Mouse (Mus musculus) left cerebral cortex, adult 2 months (tissue): ENCODE measurements around the gene Cdh4. TPM values are rescaled to one million over a fixed set of nuclear protein-coding genes. Genes with fewer than 3 reads are reported as not detected.
A peak's percentile ranks its signal among the peaks of the same experiment; 100 is the strongest.

Experiments
- DNase-seq, 2 experiments: peaks; one replicate each; pipeline ENCODE4 v3.0.0; 2021 to 2022; ENCODE audit warnings: low spot score in 2 of 2, mixed read lengths in 1 of 2; ENCODE audit errors: extremely low spot score in 1 of 2
- H3K27ac ChIP-seq: fragments of 200-600 bp; 2 replicates; pipeline ENCODE4 v1.8.1; 2022
- H3K4me3 ChIP-seq: fragments of 200-600 bp; 2 replicates; pipeline ENCODE4 v1.8.1; 2022
- CTCF ChIP-seq: fragments of 200-600 bp; IDR thresholded peaks from 2 replicates; pipeline ENCODE4 v1.8.1; 2022; ENCODE audit warnings: antibody characterized with exemption, mild to moderate bottlenecking, moderate library complexity
- intact Hi-C: fragments of 180-260 bp; cut with DNase I; formaldehyde crosslinking; loops from one replicate; pipeline ENCODE4 v1.15.1; 2025
- total RNA-seq, 2 experiments: library from RNA; stranded (reverse); gene quantifications; 2 replicates each; pipeline ENCODE4 v1.2.3; 2021

The Cdh4 gene
- total RNA-seq, 2 experiments from 2014 or later = 24.4 to 30.6 TPM

DNA sequence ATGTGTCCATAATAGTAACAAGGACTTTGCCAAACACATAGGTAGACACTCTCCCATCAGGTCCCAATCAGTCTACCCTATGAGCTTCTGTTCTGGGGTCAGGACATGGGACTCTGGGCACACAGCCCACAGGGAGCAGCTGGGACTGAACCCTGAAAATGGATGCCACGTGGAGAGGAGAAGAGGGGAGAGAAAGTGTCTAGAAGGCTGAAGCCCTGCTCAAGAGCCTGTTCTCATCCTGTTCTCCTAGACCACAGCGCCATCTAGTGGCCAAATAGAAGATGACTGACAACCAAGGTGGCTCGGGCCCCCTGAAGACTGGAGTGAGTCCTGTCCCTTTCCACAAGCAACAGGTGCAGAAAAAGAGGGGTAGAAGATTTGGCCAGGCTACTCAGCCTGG, 432.9 kb downstream of the Cdh4 start:
- peak; percentile 84 for TF ChIP-seq CTCF
- no peak overlapping the region for H3K4me3 ChIP-seq
- DNase-seq = peak; percentile 66 to 71

DNA sequence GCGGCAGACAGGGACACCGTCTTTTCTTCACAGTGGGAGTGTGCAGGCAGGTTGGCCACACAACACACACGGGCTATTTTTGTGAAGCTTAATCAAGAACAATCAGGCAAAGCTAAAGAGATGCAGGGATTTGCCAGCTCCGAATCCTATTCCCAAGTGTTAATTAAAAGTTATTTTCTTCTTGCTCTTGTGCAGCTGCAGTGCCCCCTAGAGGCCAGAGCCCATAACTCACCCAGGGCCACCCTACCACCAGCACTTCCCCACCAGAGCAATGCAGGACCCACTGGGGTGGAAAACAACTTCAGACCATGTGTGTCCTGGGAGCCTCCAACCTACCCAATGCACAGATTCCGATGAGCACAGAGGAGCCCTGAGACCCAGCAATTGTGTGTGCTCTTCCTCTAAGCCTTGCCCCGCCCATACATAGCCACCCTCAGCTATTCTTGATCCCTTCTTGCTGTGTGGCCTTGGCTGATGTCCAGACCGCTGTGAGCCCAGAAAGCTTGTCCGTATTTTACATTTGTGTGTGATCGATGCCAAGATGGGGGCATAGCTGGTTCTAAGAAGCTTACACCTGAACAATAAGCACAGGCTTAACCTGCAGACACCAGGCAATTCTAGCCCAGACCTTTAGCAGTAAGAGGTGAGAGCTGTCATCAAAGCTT, 435.5 kb downstream of the Cdh4 start:
- TF ChIP-seq CTCF = peak; percentile 82
- no peak overlapping the region for H3K4me3 ChIP-seq
- peak; percentile 54 to 69 for DNase-seq
- H3K27ac ChIP-seq = no peak overlapping the region
- intact Hi-C loops = loop anchor here (5.0 to 10.0 kb wide), 5 partner anchors 300 to 1370 kb away; no protein-coding TSS in a partner anchor

More for the DNA sequence above, 432.9 kb downstream of the Cdh4 start:
- no peak overlapping the region for H3K27ac ChIP-seq
- intact Hi-C loops = loop anchor here (2.0 to 10.0 kb wide), 7 partner anchors 298 to 1368 kb away; partner anchors contain the start of gene Cdh4

DNA sequence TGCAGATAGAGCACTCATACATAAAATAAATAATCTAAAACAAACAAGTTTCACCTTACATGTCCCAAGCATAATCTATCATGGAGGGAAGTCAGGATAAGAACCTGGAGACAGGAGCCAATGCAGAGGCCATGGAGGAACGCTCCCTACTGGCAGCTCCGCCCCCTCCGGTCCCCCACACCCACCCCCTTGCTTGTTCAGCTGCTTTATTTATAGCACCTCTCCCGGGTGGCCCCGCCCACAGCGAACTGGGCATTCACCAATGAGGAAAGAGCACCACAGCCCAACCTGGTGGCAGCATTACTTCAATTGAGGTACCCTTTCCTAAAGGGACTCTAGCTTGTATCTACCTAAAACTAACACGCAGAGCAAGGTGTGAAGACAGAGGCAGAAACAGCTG, 442.3 kb downstream of the Cdh4 start:
- no peak for DNase-seq
- intact Hi-C loops = no loop called here
- no peak for TF ChIP-seq CTCF
- Histone ChIP-seq H3K4me3 (no peak overlapping the region), H3K27ac (no peak overlapping the region)

DNA sequence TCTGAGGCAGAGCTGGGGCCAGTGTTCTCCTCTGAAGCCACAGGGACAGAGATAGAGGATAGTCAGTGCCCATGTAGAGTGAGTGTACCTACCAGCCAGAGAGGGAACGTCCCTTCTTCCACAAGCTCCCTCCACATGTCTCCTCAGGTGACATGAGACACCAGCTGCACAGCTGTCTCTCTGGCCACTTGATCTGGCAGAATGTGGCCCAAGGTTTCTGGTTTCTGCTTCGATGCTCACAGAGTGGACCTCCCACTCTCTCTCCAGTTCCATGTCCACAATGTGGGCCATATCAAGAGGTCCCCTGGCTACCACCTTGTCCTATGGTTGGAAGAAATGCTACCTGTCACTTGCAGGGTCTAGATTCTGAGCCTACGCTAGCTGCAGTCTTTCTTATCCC, 448.8 kb downstream of the Cdh4 start:
- Histone ChIP-seq H3K4me3 (no peak overlapping the region), H3K27ac (no peak overlapping the region)
- no peak for DNase-seq
- TF ChIP-seq CTCF = no peak
- intact Hi-C loops = no loop called here

DNA sequence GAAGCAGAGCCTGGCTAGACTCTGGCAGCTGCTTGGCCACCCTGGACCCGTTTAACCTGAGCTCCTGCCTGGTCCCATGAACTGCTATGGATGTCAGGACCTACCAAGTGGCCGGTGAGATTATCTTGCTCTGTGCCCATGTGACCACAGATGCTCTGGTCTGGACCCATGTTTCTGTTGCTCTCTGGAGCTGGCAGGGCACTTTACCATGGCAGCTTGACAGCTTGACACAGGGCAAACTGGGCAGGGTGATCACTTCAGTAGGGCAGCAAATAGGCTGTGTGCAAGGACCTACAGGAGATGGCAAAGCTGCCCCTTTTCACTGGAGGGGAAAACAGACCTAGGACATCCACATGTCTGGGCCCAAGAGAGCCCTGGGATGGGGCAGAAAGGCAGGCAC, 454.7 kb downstream of the Cdh4 start:
- intact Hi-C loops = no loop called here
- no peak for TF ChIP-seq CTCF
- H3K4me3 ChIP-seq = no peak overlapping the region
- H3K27ac ChIP-seq = no peak overlapping the region
- no peak for DNase-seq

DNA sequence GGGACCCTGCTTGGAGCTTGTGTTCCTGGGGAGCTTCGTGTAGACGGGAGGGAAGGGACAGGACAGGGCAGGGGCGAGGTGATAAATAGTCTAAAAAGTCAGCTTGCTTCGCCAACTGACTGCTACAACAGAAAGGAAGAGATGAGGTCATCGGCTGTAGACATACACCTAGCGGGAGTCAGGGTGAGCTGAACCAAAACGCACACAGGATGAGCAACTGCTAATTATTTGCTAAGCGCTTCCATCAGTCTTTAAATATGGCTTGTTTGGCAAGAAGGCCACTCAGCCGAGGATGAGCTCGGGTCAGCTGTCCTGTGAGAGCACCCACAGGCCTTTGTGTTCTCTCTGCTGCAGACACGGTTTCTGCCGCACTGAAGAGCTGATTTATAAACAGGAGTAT, 470.7 kb downstream of the Cdh4 start:
- intact Hi-C loops = no loop called here
- no peak for DNase-seq
- no peak overlapping the region for H3K27ac ChIP-seq
- no peak overlapping the region for H3K4me3 ChIP-seq
- TF ChIP-seq CTCF = no peak

DNA sequence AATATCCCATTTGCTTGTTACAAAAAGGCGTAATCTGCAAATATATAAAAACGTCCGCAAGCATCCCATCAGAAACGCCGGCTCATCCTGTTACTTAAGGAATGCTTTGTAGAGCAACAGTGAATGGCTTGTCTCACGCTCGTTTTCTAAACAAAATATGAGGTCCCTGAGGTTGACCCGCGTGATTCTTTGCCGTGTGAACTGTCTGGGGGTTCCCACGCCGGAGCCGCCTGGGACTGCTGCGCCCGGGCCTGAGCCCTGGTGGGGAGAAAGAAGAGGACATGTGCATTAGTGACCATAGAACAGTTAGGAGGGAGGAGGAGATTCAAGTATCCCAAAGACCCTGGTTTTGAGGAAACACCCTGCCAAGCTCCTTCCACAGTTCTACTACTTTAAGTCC, 471.1 kb downstream of the Cdh4 start:
- no peak for DNase-seq
- no peak overlapping the region for H3K4me3 ChIP-seq
- TF ChIP-seq CTCF = no peak
- no peak overlapping the region for H3K27ac ChIP-seq
- intact Hi-C loops = no loop called here

DNA sequence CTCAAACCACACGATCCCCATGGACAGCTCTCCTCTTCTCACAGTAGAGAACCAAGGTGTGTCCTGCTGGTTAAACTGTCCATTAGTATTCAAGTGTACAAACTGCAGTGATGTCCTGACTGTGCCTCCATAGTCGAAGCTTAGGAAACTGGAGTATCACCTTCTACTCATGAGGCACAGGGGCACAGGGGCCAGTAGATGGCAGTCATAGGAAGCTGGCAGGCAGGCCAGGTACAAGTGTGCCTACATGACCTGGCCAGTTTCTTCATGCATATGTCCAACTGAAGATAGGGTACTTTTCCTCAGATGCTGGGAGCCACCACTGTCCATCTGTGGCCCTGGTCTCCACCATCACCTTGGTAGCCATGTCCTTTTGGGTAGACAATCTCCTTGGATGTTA, 472.0 kb downstream of the Cdh4 start:
- intact Hi-C loops = no loop called here
- H3K4me3 ChIP-seq = no peak overlapping the region
- DNase-seq = no peak
- peak; percentile 19 for TF ChIP-seq CTCF
- H3K27ac ChIP-seq = no peak overlapping the region

DNA sequence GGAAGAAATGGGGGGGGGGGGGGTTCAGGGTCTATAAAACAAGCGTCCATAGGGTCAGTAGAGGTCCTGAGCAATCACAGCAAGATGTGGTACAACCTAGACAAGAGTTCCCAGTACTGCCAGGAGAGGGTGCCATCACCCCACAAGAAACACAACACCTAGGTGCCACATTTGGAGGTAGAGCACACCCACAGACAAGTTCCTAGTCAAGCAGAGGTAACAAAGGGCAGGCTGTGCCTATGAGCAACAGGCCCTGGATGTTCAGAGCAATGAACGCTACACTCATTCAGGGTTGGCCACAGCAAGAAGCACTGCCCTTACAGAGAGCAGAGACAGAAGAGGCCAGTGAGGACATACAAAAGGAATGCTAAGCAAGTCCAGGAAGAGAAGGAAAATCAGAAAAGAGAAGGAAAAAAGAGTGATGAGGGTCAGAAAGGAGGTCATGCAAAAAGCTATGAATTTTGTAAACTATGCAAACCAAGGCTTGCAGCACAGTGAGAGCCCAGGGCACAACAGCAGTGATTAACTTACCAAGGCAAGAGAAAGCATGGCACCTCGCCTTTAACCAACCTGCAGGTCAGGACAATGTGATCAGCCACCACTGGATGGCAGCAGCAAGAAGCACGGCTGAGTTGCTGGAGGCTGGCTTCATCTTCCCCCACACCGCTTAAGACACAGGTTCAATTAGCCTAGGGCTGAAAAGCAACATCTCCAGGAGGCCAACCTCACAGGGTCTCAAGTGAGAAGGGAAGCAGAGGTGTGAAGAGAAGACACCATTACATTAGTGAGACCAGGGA, 474.8 kb downstream of the Cdh4 start:
- Histone ChIP-seq H3K27ac (no peak overlapping the region), H3K4me3 (no peak overlapping the region)
- intact Hi-C loops = loop anchor here (1.0 to 5.0 kb wide), 4 partner anchors 58 to 335 kb away; no protein-coding TSS in a partner anchor
- TF ChIP-seq CTCF = peak; percentile 64
- peak; percentile 59 to 71 for DNase-seq

DNA sequence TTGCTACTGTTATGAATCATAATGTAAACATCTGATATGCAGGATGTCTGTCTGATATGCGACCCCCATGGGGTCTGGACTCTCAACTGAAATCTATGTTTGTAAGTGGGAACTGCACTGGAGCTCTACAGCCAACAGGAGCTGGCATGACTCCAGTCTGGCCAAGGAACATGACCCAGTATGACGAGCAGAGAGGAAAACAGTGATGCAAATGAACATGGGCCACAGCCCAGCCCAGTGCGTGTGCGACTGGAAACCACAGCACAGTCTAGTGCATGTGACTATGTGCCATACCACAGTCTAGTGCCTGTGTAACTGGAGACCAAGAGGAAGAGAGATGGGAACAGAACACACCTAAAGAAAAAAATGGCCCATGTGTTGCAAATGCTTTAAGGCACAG, 477.8 kb downstream of the Cdh4 start:
- H3K27ac ChIP-seq = no peak overlapping the region
- TF ChIP-seq CTCF = no peak; the same call in 1 of the 2 replicates
- intact Hi-C loops = no loop called here
- DNase-seq = no peak
- H3K4me3 ChIP-seq = no peak overlapping the region

DNA sequence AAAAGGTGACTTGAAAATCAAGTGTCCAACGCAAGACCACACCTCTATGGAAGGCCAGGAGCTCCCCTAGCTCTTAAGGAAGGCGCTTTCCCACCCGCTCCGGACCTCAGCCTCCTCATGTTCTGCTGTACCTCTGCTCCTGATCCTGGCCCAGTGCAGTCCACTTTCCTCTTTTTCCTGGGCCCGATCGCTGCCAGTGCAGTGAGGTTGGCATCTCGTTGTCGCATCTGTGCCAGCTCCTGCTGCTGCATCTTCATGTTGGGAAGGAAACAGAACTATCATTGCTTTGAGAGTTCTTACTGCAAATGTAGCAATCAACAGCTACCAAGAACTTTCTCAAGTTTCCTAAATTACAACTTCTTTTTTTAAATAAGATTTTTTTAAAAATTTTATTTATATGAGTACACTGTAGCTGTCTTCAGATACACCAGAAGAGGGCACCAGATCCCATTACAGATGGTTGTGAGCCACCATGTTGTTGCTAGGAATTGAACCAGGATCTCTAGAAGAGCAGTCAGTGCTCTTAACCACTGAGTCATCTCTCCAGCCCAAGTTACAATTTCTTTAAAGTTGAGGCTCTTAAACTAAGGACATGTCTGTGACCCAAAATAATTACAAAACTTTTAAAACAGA, 478.9 kb downstream of the Cdh4 start:
- no peak for DNase-seq
- peak; percentile 47 for TF ChIP-seq CTCF
- intact Hi-C loops = no loop called here
- H3K27ac ChIP-seq = no peak overlapping the region
- H3K4me3 ChIP-seq = no peak overlapping the region

DNA sequence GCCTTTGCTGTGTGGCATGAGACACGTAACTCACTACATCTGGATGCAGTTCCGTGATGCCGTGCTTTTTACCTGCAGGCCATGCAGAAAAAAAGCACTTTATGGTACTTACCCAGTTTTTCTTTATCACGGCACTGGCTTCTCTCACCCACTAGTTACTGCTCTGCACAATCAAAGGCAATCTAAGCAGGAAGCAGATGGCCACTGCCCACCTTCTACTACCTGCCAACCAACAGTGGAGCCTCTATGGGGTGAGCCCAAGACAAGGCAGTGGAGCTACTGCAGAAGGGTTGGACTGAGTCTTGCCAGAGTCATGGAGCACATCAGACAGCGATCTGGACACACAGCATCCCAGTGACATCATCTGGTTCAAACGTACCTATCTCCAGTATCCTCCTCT, 481.8 kb downstream of the Cdh4 start:
- no peak for DNase-seq
- intact Hi-C loops = no loop called here
- Histone ChIP-seq H3K27ac (no peak overlapping the region), H3K4me3 (no peak overlapping the region)
- no peak for TF ChIP-seq CTCF
